Mouse (Mus musculus): Measurements from ENCODE around the gene 4930412O13Rik. TPM values are rescaled to one million over a fixed set of nuclear protein-coding genes. Genes with fewer than 3 reads are reported as not detected.
A peak's percentile ranks its signal among the peaks of the same experiment; 100 is the strongest.

4930412O13Rik gene
- polyA plus RNA-seq, 1 experiment = not detected

- peak overlapping the region; percentile 86 for H3K4me3 ChIP-seq (replicated peaks)
- H3K27me3 ChIP-seq (replicated peaks) = peaks cover 73% of the 10 kb centered on the region
- peaks cover 31% of the 10 kb centered on the region for H3K4me1 ChIP-seq
- no peak for TF ChIP-seq GATA1 (IDR thresholded peaks at IDR 0.05; ENCODE audit: borderline replicate concordance, low read length)
- no peak for TF ChIP-seq FLI1 (IDR thresholded peaks at IDR 0.05; ENCODE audit: low read length)
- no peaks in the 10 kb centered on the region for H3K36me3 ChIP-seq (replicated peaks; ENCODE audit: low read length)
- H3K9me3 ChIP-seq = peaks cover 3% of the 10 kb centered on the region; the same call in 1 of the 2 replicates
These were observed 8.4 kb upstream of the 4930412O13Rik start for GRCm38 (mm10) chr2:9872682-9873081.

- Histone ChIP-seq H3K9me3 (peaks cover 3% of the 10 kb centered on the region; the same call in 1 of the 2 replicates), H3K4me1 (peaks cover 42% of the 10 kb centered on the region), H3K4me3 (replicated peaks) (no peak overlapping the region), H3K27me3 (replicated peaks) (peaks cover 81% of the 10 kb centered on the region), H3K36me3 (replicated peaks; ENCODE audit: low read length) (no peaks in the 10 kb centered on the region)
- no peak for TF ChIP-seq FLI1 (IDR thresholded peaks at IDR 0.05; ENCODE audit: low read length)
- TF ChIP-seq GATA1 (IDR thresholded peaks at IDR 0.05; ENCODE audit: borderline replicate concordance, low read length) = no peak
These were observed 7.3 kb upstream of the 4930412O13Rik start for GRCm38 (mm10) chr2:9873757-9874156.

DNA sequence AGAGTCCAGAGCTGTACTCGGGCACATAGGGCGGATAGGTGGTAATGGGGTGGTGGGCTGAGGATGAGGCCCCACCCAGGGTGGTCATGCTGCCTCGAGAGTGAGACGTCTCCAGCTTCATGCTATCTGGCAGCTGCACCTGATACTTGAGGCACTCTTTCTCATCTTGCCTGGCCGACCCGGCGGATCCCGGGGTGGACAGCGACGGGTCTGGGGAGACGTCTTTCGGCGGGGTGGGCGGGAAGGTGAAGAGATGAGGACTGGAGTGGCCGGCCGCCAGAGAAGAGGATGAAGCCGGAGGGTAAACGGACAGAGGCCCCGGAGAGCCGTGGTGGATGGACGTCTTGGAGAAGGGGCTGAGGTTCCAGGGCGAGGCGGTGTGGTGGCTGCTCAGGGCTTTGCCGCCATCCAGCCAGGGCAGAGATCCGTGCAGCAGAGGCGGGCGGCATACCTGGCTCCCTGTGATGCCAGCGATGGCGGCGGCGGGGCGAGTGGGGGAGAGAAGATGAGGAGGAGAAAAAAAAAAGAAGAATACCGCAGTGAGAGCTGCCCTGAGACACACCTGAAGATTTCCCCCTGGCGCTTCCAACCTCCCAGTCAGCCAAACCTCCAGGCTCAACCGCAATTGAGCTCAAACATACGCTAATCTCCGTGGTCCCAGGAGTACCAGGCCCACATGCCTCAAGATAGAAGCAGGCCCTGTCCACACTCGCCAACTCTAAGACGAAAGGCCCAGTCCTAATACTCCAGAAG is 6.4 kb upstream of the 4930412O13Rik start:
- no peaks in the 10 kb centered on the region for H3K36me3 ChIP-seq (replicated peaks; ENCODE audit: low read length)
- peaks cover 87% of the 10 kb centered on the region for H3K27me3 ChIP-seq (replicated peaks)
- no peak overlapping the region for H3K4me3 ChIP-seq (replicated peaks)
- peaks cover 3% of the 10 kb centered on the region; the same call in 1 of the 2 replicates for H3K9me3 ChIP-seq
- TF ChIP-seq FLI1 (IDR thresholded peaks at IDR 0.05; ENCODE audit: low read length) (no peak), GATA1 (IDR thresholded peaks at IDR 0.05; ENCODE audit: borderline replicate concordance, low read length) (no peak)
- H3K4me1 ChIP-seq = peaks cover 51% of the 10 kb centered on the region

DNA sequence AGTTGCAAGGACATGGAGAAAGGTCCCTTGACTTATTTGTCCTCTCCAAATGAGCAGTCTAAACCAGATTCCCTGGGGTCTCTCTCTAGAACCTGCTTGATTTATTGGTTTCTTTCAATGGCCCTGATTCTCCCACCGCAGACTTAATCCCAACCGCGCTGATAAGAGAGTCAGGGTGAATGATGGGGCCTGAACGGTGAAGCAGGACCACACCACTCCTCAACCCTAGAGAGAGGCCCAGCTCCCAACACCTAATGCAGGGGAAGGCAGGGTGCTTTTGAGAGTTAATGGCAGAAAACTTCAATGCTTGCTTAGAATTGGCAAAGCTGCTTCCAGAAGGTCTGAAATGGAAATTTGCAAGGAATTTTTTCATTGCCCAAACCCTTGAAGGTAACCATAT is 5.8 kb upstream of the 4930412O13Rik start:
- H3K9me3 ChIP-seq = peaks cover 3% of the 10 kb centered on the region; the same call in 1 of the 2 replicates
- H3K27me3 ChIP-seq (replicated peaks) = peaks cover 88% of the 10 kb centered on the region
- no peaks in the 10 kb centered on the region for H3K36me3 ChIP-seq (replicated peaks; ENCODE audit: low read length)
- H3K4me3 ChIP-seq (replicated peaks) = no peak overlapping the region
- TF ChIP-seq FLI1 (IDR thresholded peaks at IDR 0.05; ENCODE audit: low read length) = no peak
- no peak for TF ChIP-seq GATA1 (IDR thresholded peaks at IDR 0.05; ENCODE audit: borderline replicate concordance, low read length)
- peaks cover 57% of the 10 kb centered on the region for H3K4me1 ChIP-seq

- Histone ChIP-seq H3K36me3 (replicated peaks; ENCODE audit: low read length) (no peaks in the 10 kb centered on the region), H3K9me3 (peaks cover 3% of the 10 kb centered on the region; the same call in 1 of the 2 replicates), H3K27me3 (replicated peaks) (peaks cover 92% of the 10 kb centered on the region), H3K4me1 (peaks cover 59% of the 10 kb centered on the region), H3K4me3 (replicated peaks) (no peak overlapping the region)
- TF ChIP-seq FLI1 (IDR thresholded peaks at IDR 0.05; ENCODE audit: low read length) (no peak), GATA1 (IDR thresholded peaks at IDR 0.05; ENCODE audit: borderline replicate concordance, low read length) (no peak)
These were observed 5.2 kb upstream of the 4930412O13Rik start for GRCm38 (mm10) chr2:9875676-9876357.

DNA sequence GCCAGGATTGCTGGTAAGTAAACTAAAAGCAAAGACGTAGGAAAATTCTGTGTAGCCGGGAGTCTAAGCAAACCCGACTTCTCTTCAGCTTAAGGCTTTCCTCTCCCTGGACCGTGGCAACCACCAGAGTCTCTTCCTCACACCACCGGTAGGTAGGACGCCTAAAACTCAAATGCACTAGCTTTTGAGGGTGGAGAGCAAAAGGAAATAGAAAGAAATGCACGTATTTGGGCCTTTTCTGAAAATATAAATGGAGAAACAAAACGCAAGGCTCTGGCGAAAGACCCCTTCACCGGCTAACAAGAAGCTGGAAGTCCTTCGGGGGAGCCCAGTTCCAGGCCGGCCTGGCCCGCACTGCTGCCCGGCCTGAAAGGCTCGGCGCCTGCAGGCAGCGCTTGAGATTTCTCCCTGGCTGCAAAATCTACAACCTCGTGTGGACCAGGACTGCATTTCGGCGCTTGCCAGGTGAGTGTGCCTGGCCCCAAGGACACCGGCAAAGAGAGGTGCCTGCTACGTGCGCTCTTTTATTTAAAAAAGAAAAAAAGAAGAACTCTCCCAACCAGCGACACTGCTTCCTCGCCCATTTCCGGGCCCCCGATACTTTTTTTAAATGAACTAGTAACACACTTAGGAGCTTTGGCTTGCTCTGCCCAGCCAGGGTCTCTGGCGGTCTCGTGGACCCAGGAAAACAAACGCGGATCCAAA is 4.3 kb upstream of the 4930412O13Rik start:
- Histone ChIP-seq H3K27me3 (replicated peaks) (peaks cover 93% of the 10 kb centered on the region), H3K9me3 (peaks cover 3% of the 10 kb centered on the region; the same call in 1 of the 2 replicates), H3K4me3 (replicated peaks) (peak overlapping the region; percentile 89), H3K4me1 (peaks cover 59% of the 10 kb centered on the region), H3K36me3 (replicated peaks; ENCODE audit: low read length) (no peaks in the 10 kb centered on the region)
- TF ChIP-seq FLI1 (IDR thresholded peaks at IDR 0.05; ENCODE audit: low read length) (no peak), GATA1 (IDR thresholded peaks at IDR 0.05; ENCODE audit: borderline replicate concordance, low read length) (no peak)

- TF ChIP-seq GATA1 (IDR thresholded peaks at IDR 0.05; ENCODE audit: borderline replicate concordance, low read length) = no peak
- no peak for TF ChIP-seq FLI1 (IDR thresholded peaks at IDR 0.05; ENCODE audit: low read length)
- H3K4me1 ChIP-seq = peaks cover 60% of the 10 kb centered on the region
- peak overlapping the region; percentile 89 for H3K4me3 ChIP-seq (replicated peaks)
- no peaks in the 10 kb centered on the region for H3K36me3 ChIP-seq (replicated peaks; ENCODE audit: low read length)
- peaks cover 3% of the 10 kb centered on the region; the same call in 1 of the 2 replicates for H3K9me3 ChIP-seq
- H3K27me3 ChIP-seq (replicated peaks) = peaks cover 96% of the 10 kb centered on the region
These were observed 3.7 kb upstream of the 4930412O13Rik start for GRCm38 (mm10) chr2:9877326-9877690.

- Histone ChIP-seq H3K4me1 (peaks cover 62% of the 10 kb centered on the region), H3K36me3 (replicated peaks; ENCODE audit: low read length) (no peaks in the 10 kb centered on the region), H3K4me3 (replicated peaks) (peak overlapping the region; percentile 92), H3K27me3 (replicated peaks) (peaks cover 96% of the 10 kb centered on the region), H3K9me3 (peaks cover 3% of the 10 kb centered on the region; the same call in 1 of the 2 replicates)
- TF ChIP-seq FLI1 (IDR thresholded peaks at IDR 0.05; ENCODE audit: low read length) (no peak), GATA1 (IDR thresholded peaks at IDR 0.05; ENCODE audit: borderline replicate concordance, low read length) (no peak)
These were observed 3.0 kb upstream of the 4930412O13Rik start for GRCm38 (mm10) chr2:9877966-9878563.

GRCm38 (mm10) chr2:9878564-9879081 is 2.4 kb upstream of the 4930412O13Rik start:
- Histone ChIP-seq H3K4me3 (replicated peaks) (peak overlapping the region; percentile 92), H3K36me3 (replicated peaks; ENCODE audit: low read length) (no peaks in the 10 kb centered on the region), H3K4me1 (peaks cover 67% of the 10 kb centered on the region), H3K9me3 (peaks cover 3% of the 10 kb centered on the region; the same call in 1 of the 2 replicates), H3K27me3 (replicated peaks) (peaks cover 98% of the 10 kb centered on the region)
- TF ChIP-seq GATA1 (IDR thresholded peaks at IDR 0.05; ENCODE audit: borderline replicate concordance, low read length) (no peak), FLI1 (IDR thresholded peaks at IDR 0.05; ENCODE audit: low read length) (no peak)

All from megakaryocyte, embryonic 14.5 days (primary cell).